Mouse (Mus musculus) forebrain, postnatal 0 days (tissue): ENCODE results near the gene Shkbp1. TPM values are rescaled to one million over a fixed set of nuclear protein-coding genes. Genes with fewer than 3 reads are reported as not detected.

Experiments
- ATAC-seq: fragments of 200-750 bp; cut with Nextera tagmentation; 2 replicates; pipeline ENCODE4 v1.8.0; 2017; ENCODE audit warnings: mild to moderate bottlenecking, moderate library complexity
- DNase-seq: peaks from one replicate; pipeline ENCODE4 v3.0.0-alpha.2; 2015
- H3K27ac ChIP-seq: fragments of 300-500 bp; sonication (generic); 2 replicates; pipeline ENCODE4 v1.5.1; 2014; ENCODE audit warnings: low read depth, mild to moderate bottlenecking, antibody characterized with exemption, low read length, moderate library complexity, mixed read lengths
- H3K27me3 ChIP-seq: fragments of 300-500 bp; sonication (generic); 2 replicates; pipeline ENCODE4 v1.6.1; 2014; ENCODE audit warnings: mild to moderate bottlenecking, low read length, mixed read lengths; ENCODE audit not compliant: insufficient read depth
- H3K36me3 ChIP-seq: fragments of 300-500 bp; sonication (generic); 2 replicates; pipeline ENCODE4 v1.6.1; 2014; ENCODE audit warnings: mild to moderate bottlenecking, moderate library complexity; ENCODE audit not compliant: insufficient read depth
- H3K4me1 ChIP-seq: fragments of 300-500 bp; sonication (generic); 2 replicates; pipeline ENCODE4 v1.6.1; 2014; ENCODE audit warnings: antibody characterized with exemption; ENCODE audit not compliant: insufficient read depth
- H3K4me2 ChIP-seq: fragments of 300-500 bp; sonication (generic); 2 replicates; pipeline ENCODE4 v1.6.1; 2014; ENCODE audit warnings: low read depth, mild to moderate bottlenecking, moderate library complexity
- H3K4me3 ChIP-seq: fragments of 300-500 bp; sonication (generic); 2 replicates; pipeline ENCODE4 v1.5.1; 2014; ENCODE audit warnings: low read depth, low read length, mixed read lengths
- H3K9ac ChIP-seq: fragments of 300-500 bp; sonication (generic); 2 replicates; pipeline ENCODE4 v1.6.1; 2014; ENCODE audit warnings: mild to moderate bottlenecking
- H3K9me3 ChIP-seq: fragments of 300-500 bp; sonication (generic); 2 replicates; pipeline ENCODE4 v1.6.1; 2016; ENCODE audit warnings: low read length
- CTCF ChIP-seq: sonication (generic); IDR thresholded peaks from 2 replicates; pipeline ENCODE4 v1.5.1; 2016; ENCODE audit warnings: antibody characterized with exemption, control low read depth, low read depth
- WGBS: fragments of 180-500 bp; shearing (Covaris S2); extraction: QIAGEN DNeasy Blood & Tissue Kit; methylation state at CpG from one replicate; pipeline ENCODE4 v1.1.7; 2014; 5-methylcytosine and 5-hydroxymethylcytosine counted together
- polyA plus RNA-seq: library from polyadenylated mRNA; unstranded; fragments of >200 nt; fragmentation: Nextera tagmentation; extraction: Ambion mirVana; gene quantifications from 2 replicates; pipeline ENCODE4 v1.2.1, GENCODE M21; 2015
- total RNA-seq: library from RNA; depleted of rRNA; stranded (reverse); fragments of >200 nt; gene quantifications from 2 replicates; pipeline ENCODE4 v1.2.3, GENCODE M21; 2014

Shkbp1 gene
- total and polyA plus RNA-seq, 2 experiments from 2014 or later, result 30.2 to 33.1 TPM

- WGBS, result 19% methylated on average over 3 of the region's 3 CpGs
- Histone ChIP-seq H3K36me3 (peaks cover 6% of the 10 kb centered on the region; the same call in 1 of the 2 replicates), H3K27me3 (peaks cover 8% of the 10 kb centered on the region), H3K9me3 (no peaks in the 10 kb centered on the region), H3K4me3 (no peak overlapping the region), H3K27ac (no peak overlapping the region), H3K9ac (no peak overlapping the region), H3K4me2 (no peak overlapping the region), H3K4me1 (0 out of 2 replicates have a peak, but pooled peaks cover 7% of the 10 kb centered on the region)
- DNase-seq (no peak), ATAC-seq (no peak)
- TF ChIP-seq CTCF, result no peak
Observed at GRCm38 (mm10) chr7:27357595-27357978, 1.8 kb upstream of the Shkbp1 start.

DNA sequence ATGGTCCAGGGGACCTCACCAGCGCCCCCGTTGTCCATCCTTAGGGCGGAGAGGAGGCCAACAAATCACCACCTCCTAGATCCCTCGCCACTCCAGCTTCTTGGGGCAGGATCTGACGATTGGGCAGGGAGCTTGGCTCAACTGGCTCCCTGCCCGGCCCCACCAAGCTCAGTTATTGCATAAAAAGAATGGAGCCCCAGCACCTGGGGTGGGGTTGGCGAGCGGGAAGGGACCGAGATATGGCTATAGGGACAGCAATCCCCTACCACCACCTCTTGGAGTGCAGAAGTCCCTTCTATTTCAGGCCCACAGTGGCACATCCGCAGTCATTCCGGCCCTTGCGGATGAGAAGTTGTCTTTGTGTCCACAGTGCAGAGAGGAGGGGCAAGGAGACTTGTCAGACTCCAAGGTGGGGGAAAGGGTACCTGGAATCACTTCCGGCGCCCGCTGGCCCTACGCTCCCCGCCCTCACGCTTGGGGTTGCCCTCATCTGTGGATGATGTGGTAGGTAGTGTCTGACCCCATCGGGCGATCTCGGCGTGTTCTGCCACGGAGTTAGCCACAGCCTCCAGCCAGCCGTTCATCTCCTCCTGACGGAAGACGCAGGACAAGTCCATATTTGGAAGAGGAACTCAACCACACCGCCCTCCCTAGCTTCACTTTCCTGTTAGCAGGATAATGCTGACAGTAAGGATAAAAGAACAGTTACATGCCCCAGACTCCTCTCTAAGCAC lies 1.2 kb upstream of the Shkbp1 start, which contains the start of gene Gm20479:
TSS of gene Gm20479 (minus strand) at position 559 of the 734 bp plus-strand sequence.
- TF ChIP-seq CTCF, result no peak
- Histone ChIP-seq H3K4me1 (0 out of 2 replicates have a peak, but pooled peaks cover 7% of the 10 kb centered on the region), H3K27me3 (peaks cover 8% of the 10 kb centered on the region), H3K36me3 (peaks cover 9% of the 10 kb centered on the region; the same call in 1 of the 2 replicates), H3K27ac (no peak within 1 kb of the TSS), H3K9ac (no peak within 1 kb of the TSS), H3K4me3 (peak within 1 kb of the TSS; percentile 77), H3K9me3 (no peaks in the 10 kb centered on the region), H3K4me2 (peak within 1 kb of the TSS; percentile 69)
- DNase-seq (no peak), ATAC-seq (no peak)
- 13% methylated on average over 27 of the region's 27 CpGs for WGBS

GRCm38 (mm10) chr7:27356248-27356647 lies 429 bp upstream of the Shkbp1 start:
- 3% methylated on average over 16 of the region's 16 CpGs for WGBS
- Histone ChIP-seq H3K36me3 (peaks cover 17% of the 10 kb centered on the region), H3K27ac (no peak overlapping the region), H3K9ac (no peak overlapping the region), H3K4me3 (peak overlapping the region; percentile 77), H3K4me1 (0 out of 2 replicates have a peak, but pooled peaks cover 7% of the 10 kb centered on the region), H3K9me3 (no peaks in the 10 kb centered on the region), H3K4me2 (peak overlapping the region; percentile 69), H3K27me3 (peaks cover 8% of the 10 kb centered on the region)
- ATAC-seq, result peak; percentile 28
- DNase-seq, result no peak
- no peak for TF ChIP-seq CTCF

- ATAC-seq, result peak; percentile 0; the same call in 1 of the 2 replicates
- peak overlapping the region; percentile 69 for H3K4me2 ChIP-seq
- DNase-seq, result no peak
- TF ChIP-seq CTCF, result no peak
- 5% methylated on average over 14 of the region's 14 CpGs for WGBS
- H3K4me1 ChIP-seq, result 0 out of 2 replicates have a peak, but pooled peaks cover 7% of the 10 kb centered on the region
- peaks cover 8% of the 10 kb centered on the region for H3K27me3 ChIP-seq
- H3K9me3 ChIP-seq, result no peaks in the 10 kb centered on the region
- H3K27ac ChIP-seq, result peak overlapping the region; percentile 70; the same call in 1 of the 2 replicates
- peak overlapping the region; percentile 58 for H3K9ac ChIP-seq
- H3K36me3 ChIP-seq, result peaks cover 22% of the 10 kb centered on the region
- H3K4me3 ChIP-seq, result peak overlapping the region; percentile 77
Observed at GRCm38 (mm10) chr7:27355261-27355660, 558 bp downstream of the Shkbp1 start.

- DNase-seq, result no peak
- H3K27me3 ChIP-seq, result peaks cover 8% of the 10 kb centered on the region
- no peak overlapping the region for H3K27ac ChIP-seq
- WGBS, result 49% methylated on average over 4 of the region's 4 CpGs
- 0 out of 2 replicates have a peak, but pooled peaks cover 7% of the 10 kb centered on the region for H3K4me1 ChIP-seq
- no peaks in the 10 kb centered on the region for H3K9me3 ChIP-seq
- peaks cover 25% of the 10 kb centered on the region for H3K36me3 ChIP-seq
- peak overlapping the region; percentile 69 for H3K4me2 ChIP-seq
- peak overlapping the region; percentile 77 for H3K4me3 ChIP-seq
- no peak for TF ChIP-seq CTCF
- H3K9ac ChIP-seq, result peak overlapping the region; percentile 58
- ATAC-seq, result no peak
Observed at GRCm38 (mm10) chr7:27354783-27355182, 1.0 kb downstream of the Shkbp1 start.

- Histone ChIP-seq H3K27me3 (peaks cover 8% of the 10 kb centered on the region), H3K4me1 (0 out of 2 replicates have a peak, but pooled peaks cover 7% of the 10 kb centered on the region), H3K9ac (no peak overlapping the region), H3K36me3 (peaks cover 26% of the 10 kb centered on the region), H3K4me3 (peak overlapping the region; percentile 77), H3K4me2 (peak overlapping the region; percentile 69), H3K9me3 (no peaks in the 10 kb centered on the region), H3K27ac (no peak overlapping the region)
- ATAC-seq, result peak; percentile 66
- no peak for TF ChIP-seq CTCF
- DNase-seq, result peak; percentile 78
- WGBS, result 26% methylated on average over 6 of the region's 6 CpGs
Observed at GRCm38 (mm10) chr7:27354144-27354543, 1.7 kb downstream of the Shkbp1 start.

DNA sequence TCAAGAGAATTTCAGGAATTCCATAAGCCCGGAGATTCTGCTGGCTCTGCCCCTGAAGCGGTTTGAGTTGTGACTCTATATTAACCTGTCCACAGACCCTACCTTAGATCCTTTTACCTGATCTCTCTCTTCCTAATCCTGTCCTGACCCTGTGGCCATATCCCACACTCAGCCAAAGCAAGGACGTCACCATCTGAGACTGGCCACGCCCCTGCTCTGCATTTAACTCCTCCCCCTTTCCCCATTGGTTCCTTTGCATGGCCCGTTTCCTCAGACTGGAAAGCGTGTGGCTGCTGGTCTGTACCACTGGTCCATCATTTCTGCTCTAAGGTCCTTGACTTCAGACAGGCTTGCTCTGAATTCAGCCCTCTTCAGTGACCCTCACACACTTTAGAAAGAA lies 10.4 kb downstream of the Shkbp1 start:
- Histone ChIP-seq H3K27me3 (no peaks in the 10 kb centered on the region), H3K9ac (no peak overlapping the region), H3K4me3 (no peak overlapping the region), H3K9me3 (no peaks in the 10 kb centered on the region), H3K4me1 (no peaks in the 10 kb centered on the region), H3K27ac (no peak overlapping the region), H3K4me2 (no peak overlapping the region), H3K36me3 (peaks cover 61% of the 10 kb centered on the region)
- WGBS, result 25% methylated on average over 6 of the region's 6 CpGs
- DNase-seq, result no peak
- no peak for TF ChIP-seq CTCF
- ATAC-seq, result no peak
